Mouse (Mus musculus): ENCODE results near the gene Vmn2r76.
"Not testable (repeated sequence)": the region's sequence is repeated elsewhere in the genome, so short reads cannot be mapped to it uniquely, and the experiment has no call there.

Vmn2r76 gene
- long read RNA-seq, experiment 1: 0 reads
- long read RNA-seq, experiment 2: 0 reads

GRCm38 (mm10) chr7:86246208-86246607, at the start of gene Vmn2r76:
TSS of gene Vmn2r76 (minus strand) at chr7:86246308.
- intact Hi-C loops (cut with DNase I): no loop called here

DNA sequence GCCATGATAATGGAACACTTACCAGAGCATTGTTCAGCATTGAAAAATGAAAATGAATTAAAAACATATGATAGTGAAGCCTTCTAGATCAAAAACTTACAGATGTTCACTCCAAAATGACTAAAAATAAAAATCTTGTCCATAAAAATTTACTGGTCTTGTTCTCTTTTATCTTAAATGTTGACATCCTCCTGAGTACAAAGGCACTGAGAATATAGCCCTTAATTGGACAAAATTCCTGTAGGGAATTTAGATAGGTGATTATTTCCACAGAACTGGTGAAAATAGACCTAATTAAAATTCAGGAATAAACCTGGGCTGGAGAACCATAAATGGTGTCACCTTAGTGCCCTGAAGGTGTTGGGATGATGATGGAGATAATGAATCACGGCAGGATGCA, 31.0 kb upstream of the Vmn2r76 start, which contains the start of gene Olfr310:
TSS of gene Olfr310 (minus strand) at position 101 of the 400 bp plus-strand sequence.
- intact Hi-C loops (cut with DNase I): no loop called here

GRCm38 (mm10) chr7:86211345-86211744, 34.8 kb downstream of the Vmn2r76 start:
- intact Hi-C loops (cut with DNase I): loop anchor here (2.0 kb wide), 1 partner anchor 395 kb away; no protein-coding TSS in a partner anchor

DNA sequence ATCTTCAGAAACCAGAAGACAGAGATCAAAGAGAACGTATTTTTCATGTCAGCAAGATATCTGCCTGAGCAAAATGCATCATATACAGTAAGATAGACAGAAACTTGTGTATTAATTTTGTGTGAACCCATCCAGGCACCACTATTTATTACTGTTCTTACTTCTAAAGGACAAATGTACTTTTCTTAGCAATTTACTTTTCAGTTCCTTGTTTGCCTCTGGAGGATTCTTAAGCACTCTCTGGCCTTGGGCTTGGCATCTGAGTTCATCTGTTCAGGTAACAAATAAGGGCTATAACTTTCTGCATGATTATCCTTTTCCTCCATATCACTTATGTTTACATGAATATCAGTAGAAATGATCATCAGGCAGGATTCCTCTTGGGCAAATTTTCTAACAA, 74.4 kb downstream of the Vmn2r76 start, which contains the start of gene Vmn2r75:
TSS of gene Vmn2r75 (minus strand) at position 101 of the 400 bp plus-strand sequence.
- intact Hi-C loops (cut with DNase I): not testable (repeated sequence)

Measured in adrenal gland (tissue).